Mouse (Mus musculus): ENCODE results near the gene Cnbd2. TPM values are rescaled to one million over a fixed set of nuclear protein-coding genes. Genes with fewer than 3 reads are reported as not detected.

The Cnbd2 gene
- polyA plus RNA-seq (2012; ENCODE audit: insufficient read depth, insufficient read length, missing spikeins) = 5.6 and 5.9 TPM in 2 replicates

GRCm38 (mm10) chr2:156312297-156312897, at the start of gene Cnbd2, which contains the start of gene Scand1:
Cnbd2 (plus strand) TSS chr2:156312299.
Scand1 (minus strand) TSS chr2:156312704.
- peaks cover 24% of the 10 kb centered on the region for H3K4me1 ChIP-seq (ENCODE audit: control insufficient read depth, insufficient read depth, low read length)
- TF ChIP-seq POLR2A (IDR thresholded peaks at IDR 0.05; ENCODE audit: borderline replicate concordance, low read depth, low read length) (no peak), CTCF (IDR thresholded peaks at IDR 0.05; ENCODE audit: low read depth, low read length) (peak; percentile 21; the same call in 1 of the 2 replicates)
- H3K4me3 ChIP-seq (ENCODE audit: insufficient read depth, low read length) = peak within 1 kb of the TSS; percentile 91
- H3K27ac ChIP-seq (ENCODE audit: insufficient read depth, low read depth, low read length) = peak within 1 kb of the TSS; percentile 90

GRCm38 (mm10) chr2:156263204-156263893, 48.8 kb upstream of the Cnbd2 start:
- Histone ChIP-seq H3K27ac (ENCODE audit: insufficient read depth, low read depth, low read length) (no peak overlapping the region), H3K4me3 (ENCODE audit: insufficient read depth, low read length) (no peak overlapping the region), H3K4me1 (ENCODE audit: control insufficient read depth, insufficient read depth, low read length) (peaks cover 31% of the 10 kb centered on the region)
- TF ChIP-seq POLR2A (IDR thresholded peaks at IDR 0.05; ENCODE audit: borderline replicate concordance, low read depth, low read length) = no peak
- TF ChIP-seq CTCF (IDR thresholded peaks at IDR 0.05; ENCODE audit: low read depth, low read length) = no peak

DNA sequence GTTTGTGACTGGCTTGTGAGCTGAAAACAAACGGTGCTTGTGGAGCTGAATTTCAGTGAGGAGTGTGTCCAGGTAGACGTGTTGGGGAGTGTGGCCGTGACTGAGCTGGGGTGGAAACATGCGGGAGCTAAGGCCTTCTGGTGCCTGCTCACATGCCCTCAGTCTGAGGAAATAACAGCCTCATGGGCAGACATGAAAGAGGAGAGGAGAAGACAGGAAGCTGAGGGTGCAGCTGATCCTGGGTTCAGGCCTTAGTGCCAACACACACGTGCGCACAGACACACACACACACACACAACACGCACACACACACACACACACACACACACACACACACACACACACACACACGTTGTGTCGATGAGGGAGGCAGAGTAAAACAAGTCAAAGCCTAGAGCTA, 44.5 kb upstream of the Cnbd2 start:
- Histone ChIP-seq H3K4me1 (ENCODE audit: control insufficient read depth, insufficient read depth, low read length) (peaks cover 13% of the 10 kb centered on the region), H3K27ac (ENCODE audit: insufficient read depth, low read depth, low read length) (no peak overlapping the region), H3K4me3 (ENCODE audit: insufficient read depth, low read length) (no peak overlapping the region)
- TF ChIP-seq CTCF (IDR thresholded peaks at IDR 0.05; ENCODE audit: low read depth, low read length) (no peak), POLR2A (IDR thresholded peaks at IDR 0.05; ENCODE audit: borderline replicate concordance, low read depth, low read length) (no peak)

GRCm38 (mm10) chr2:156272553-156272952, 39.5 kb upstream of the Cnbd2 start:
- H3K4me1 ChIP-seq (ENCODE audit: control insufficient read depth, insufficient read depth, low read length) = no peaks in the 10 kb centered on the region
- no peak overlapping the region for H3K4me3 ChIP-seq (ENCODE audit: insufficient read depth, low read length)
- no peak overlapping the region for H3K27ac ChIP-seq (ENCODE audit: insufficient read depth, low read depth, low read length)
- TF ChIP-seq POLR2A (IDR thresholded peaks at IDR 0.05; ENCODE audit: borderline replicate concordance, low read depth, low read length) (no peak), CTCF (IDR thresholded peaks at IDR 0.05; ENCODE audit: low read depth, low read length) (no peak)

GRCm38 (mm10) chr2:156278226-156279017, 33.7 kb upstream of the Cnbd2 start:
- Histone ChIP-seq H3K4me3 (ENCODE audit: insufficient read depth, low read length) (no peak overlapping the region), H3K4me1 (ENCODE audit: control insufficient read depth, insufficient read depth, low read length) (peaks cover 5% of the 10 kb centered on the region; the same call in 1 of the 2 replicates), H3K27ac (ENCODE audit: insufficient read depth, low read depth, low read length) (no peak overlapping the region)
- TF ChIP-seq CTCF (IDR thresholded peaks at IDR 0.05; ENCODE audit: low read depth, low read length) = peak; percentile 55
- no peak for TF ChIP-seq POLR2A (IDR thresholded peaks at IDR 0.05; ENCODE audit: borderline replicate concordance, low read depth, low read length)

GRCm38 (mm10) chr2:156281227-156281626, 30.9 kb upstream of the Cnbd2 start:
- Histone ChIP-seq H3K27ac (ENCODE audit: insufficient read depth, low read depth, low read length) (no peak overlapping the region), H3K4me1 (ENCODE audit: control insufficient read depth, insufficient read depth, low read length) (peaks cover 5% of the 10 kb centered on the region; the same call in 1 of the 2 replicates), H3K4me3 (ENCODE audit: insufficient read depth, low read length) (no peak overlapping the region)
- TF ChIP-seq POLR2A (IDR thresholded peaks at IDR 0.05; ENCODE audit: borderline replicate concordance, low read depth, low read length) (no peak), CTCF (IDR thresholded peaks at IDR 0.05; ENCODE audit: low read depth, low read length) (no peak)

DNA sequence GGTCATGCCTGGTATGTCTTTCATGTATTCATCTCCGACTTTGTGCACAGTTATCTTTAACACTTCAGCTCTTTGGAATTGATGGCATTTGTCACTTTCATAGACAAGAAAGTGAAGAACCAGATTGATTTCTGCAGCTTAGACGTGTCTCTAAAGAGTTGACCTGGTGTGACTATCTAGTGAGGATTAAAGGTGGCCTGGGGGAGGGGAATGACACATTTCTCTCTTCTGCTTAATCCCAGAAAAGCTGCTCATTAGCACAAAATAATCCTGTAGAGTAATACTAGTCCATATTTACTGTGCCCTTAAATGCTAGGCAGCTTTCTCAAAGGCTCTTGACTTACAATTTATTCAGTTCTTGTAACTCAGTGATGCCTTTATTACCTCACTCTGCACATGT, 26.9 kb upstream of the Cnbd2 start:
- no peak overlapping the region for H3K27ac ChIP-seq (ENCODE audit: insufficient read depth, low read depth, low read length)
- no peak for TF ChIP-seq CTCF (IDR thresholded peaks at IDR 0.05; ENCODE audit: low read depth, low read length)
- TF ChIP-seq POLR2A (IDR thresholded peaks at IDR 0.05; ENCODE audit: borderline replicate concordance, low read depth, low read length) = no peak
- H3K4me1 ChIP-seq (ENCODE audit: control insufficient read depth, insufficient read depth, low read length) = no peaks in the 10 kb centered on the region
- H3K4me3 ChIP-seq (ENCODE audit: insufficient read depth, low read length) = no peak overlapping the region

DNA sequence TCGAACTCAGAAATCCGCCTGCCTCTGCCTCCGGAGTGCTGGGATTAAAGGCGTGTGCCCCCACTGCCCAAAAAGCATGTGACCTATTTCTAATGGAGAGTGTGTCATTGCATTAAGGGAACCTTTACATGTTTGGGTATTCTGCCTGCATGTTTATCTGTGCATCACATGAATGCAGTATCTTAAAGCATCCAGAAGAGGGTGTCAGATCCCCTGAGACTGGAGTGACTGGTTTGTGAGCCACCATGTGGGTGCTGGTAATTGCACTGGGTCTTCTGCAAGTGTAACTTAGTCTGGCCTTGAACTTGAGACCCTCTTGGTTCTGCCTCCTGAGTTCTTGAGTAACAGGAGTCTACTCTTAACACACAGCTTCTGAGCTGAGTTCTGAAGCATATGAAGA, 25.4 kb upstream of the Cnbd2 start:
- peaks cover 2% of the 10 kb centered on the region for H3K4me1 ChIP-seq (ENCODE audit: control insufficient read depth, insufficient read depth, low read length)
- H3K4me3 ChIP-seq (ENCODE audit: insufficient read depth, low read length) = no peak overlapping the region
- H3K27ac ChIP-seq (ENCODE audit: insufficient read depth, low read depth, low read length) = no peak overlapping the region
- TF ChIP-seq CTCF (IDR thresholded peaks at IDR 0.05; ENCODE audit: low read depth, low read length) = no peak
- TF ChIP-seq POLR2A (IDR thresholded peaks at IDR 0.05; ENCODE audit: borderline replicate concordance, low read depth, low read length) = no peak

- Histone ChIP-seq H3K27ac (ENCODE audit: insufficient read depth, low read depth, low read length) (no peak overlapping the region), H3K4me3 (ENCODE audit: insufficient read depth, low read length) (no peak overlapping the region), H3K4me1 (ENCODE audit: control insufficient read depth, insufficient read depth, low read length) (peaks cover 3% of the 10 kb centered on the region)
- TF ChIP-seq CTCF (IDR thresholded peaks at IDR 0.05; ENCODE audit: low read depth, low read length) (no peak), POLR2A (IDR thresholded peaks at IDR 0.05; ENCODE audit: borderline replicate concordance, low read depth, low read length) (no peak)
Measured at GRCm38 (mm10) chr2:156288222-156288621, 23.9 kb upstream of the Cnbd2 start.

Measured in bone marrow macrophage, adult 2 months (primary cell).